Mouse (Mus musculus) embryo, embryonic 11.5 days (tissue): Measurements from ENCODE around the gene Prrc2c.
"Not testable (repeated sequence)": the region's sequence is repeated elsewhere in the genome, so short reads cannot be mapped to it uniquely, and the experiment has no call there.

ENCODE experiments used
- DNase-seq: peaks from one replicate; pipeline ENCODE4 v3.0.0-alpha.2; 2012; ENCODE audit warnings: low read depth, low spot score

Prrc2c gene

DNA sequence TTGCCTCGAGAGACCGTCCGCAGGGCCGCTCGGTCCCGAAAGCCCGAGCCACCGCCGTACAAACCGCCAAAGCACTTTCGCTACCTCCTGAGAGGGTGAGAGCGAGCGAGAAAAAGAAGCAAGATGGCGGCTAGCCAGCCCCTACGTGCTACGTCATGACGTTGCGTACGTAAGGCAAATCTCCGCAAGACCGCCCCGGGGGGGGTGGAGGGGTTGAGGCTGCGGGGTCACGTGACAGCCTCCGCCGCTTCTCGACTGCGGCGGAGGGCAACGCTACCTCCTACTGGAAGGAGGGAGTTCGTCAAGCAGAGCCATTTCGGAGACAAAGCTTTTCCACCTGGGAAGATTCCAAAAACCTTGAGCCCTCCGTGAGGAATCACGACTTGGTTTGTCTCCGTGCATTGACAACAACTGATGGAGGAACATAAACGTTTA is at the start of gene Prrc2c:
Gene Prrc2c, minus strand, starts transcription at position 156 of the 435 bp plus-strand sequence.
- peak; percentile 99 for DNase-seq

DNA sequence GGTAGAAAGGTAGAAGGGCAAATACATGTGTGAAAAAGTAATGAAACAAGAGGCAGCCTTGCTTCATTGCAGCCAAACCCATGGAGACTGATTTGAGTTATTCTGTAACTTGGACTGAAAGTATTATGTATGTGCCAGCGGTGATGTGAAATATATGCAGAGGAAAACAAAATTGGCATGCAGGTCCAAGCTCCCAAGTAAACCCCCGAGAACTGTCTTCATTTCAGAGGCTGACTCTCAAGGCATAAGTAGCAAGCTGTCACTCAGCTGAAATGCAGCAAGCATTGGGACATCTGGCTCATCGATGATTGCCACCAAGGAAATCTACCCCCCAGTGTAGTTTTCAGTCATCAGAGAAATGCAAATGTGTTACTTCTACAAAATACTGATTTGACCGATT is 44.9 kb upstream of the Prrc2c start:
- no peak for DNase-seq

DNA sequence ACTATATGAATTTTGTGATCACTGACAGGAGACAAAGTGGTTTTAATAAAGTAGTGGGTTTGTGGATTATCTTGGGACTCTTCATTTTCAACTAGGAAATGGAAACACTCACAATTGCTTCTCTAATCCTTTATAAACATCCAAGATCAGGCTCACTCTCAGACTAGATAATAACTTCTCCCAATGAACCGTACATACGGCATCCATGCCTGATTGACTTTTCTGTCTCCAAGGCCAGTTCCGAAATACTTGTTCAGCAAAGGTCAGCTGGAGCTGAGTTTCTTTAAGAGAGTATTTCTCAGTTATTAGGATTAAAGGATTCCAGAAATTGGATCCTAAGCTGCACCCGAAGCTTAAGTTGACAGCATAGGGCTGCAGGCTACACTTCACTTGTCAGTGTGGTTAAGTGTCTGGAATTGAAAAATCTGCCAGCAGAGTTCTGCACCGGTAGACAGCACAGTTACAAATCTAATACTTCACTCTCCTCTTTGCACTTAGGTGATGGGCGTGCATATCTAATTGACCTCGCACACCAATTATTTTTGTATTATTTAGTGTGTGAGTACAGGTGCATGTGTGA is 43.4 kb upstream of the Prrc2c start:
- no peak for DNase-seq

DNA sequence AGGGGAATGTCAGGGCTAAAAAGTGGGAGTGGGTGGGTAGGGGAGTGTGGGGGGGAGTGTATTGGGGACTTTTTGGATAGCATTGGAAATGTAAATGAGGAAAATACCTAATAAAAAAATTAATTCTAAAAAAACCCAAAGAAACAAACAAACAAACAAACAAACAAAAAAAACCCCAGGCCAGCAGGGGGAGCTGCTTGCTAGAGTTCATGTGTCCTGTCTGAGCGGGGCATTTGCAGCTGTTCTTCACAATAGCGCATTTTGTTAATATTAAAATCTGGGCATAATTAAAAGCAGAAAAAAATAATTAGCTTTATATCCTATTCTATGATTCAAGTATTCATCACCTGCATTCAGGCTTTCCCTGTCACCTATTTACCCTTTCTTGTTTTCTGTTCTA is 40.7 kb upstream of the Prrc2c start:
- not testable (repeated sequence) for DNase-seq

DNA sequence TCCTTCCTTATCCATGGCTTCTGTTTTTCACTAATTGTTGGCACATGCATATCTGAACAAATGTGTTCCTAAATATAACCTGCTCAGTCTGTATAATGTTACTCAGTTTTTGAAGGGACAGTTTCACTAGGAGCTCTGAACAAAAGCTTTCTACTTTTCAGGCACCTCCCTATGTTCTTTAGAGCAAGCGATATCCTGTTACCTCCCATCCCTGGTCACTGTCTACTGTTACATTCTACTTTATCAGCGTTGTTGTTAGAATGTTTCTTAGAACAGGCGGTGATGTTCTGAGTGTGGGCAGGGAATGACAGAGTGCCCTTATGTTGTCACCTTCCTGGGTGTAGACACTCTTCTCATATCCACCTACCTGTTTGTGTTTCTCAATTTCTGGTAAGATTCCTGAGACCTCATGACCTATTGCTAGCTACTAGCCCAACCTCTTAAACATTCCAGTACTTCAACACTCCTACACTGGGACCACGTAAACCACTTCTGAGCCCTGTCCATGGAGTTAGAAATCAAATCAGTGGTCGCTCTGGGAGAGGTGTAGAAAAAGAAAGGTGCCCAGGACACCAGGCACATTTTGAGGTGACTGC is 37.7 kb upstream of the Prrc2c start:
- no peak for DNase-seq

DNA sequence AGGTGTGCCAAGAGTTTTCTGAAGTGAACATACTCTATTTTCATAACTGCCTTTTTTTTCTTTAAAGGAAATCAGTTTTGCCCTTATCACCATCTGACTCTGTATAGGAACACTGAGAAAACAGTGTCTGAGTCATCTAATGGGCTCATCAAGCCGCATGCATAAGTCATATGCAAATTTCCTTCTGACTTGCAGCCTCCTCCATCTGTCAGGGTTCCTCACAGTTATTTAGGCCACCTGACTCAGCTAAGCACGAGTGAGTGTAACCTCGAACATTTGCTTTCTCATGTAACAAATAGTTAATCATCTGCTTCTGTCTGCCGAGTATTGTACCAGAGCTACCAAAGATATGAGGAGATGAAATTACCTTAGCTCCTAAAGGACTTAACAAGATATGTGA is 33.3 kb upstream of the Prrc2c start:
- no peak for DNase-seq

DNA sequence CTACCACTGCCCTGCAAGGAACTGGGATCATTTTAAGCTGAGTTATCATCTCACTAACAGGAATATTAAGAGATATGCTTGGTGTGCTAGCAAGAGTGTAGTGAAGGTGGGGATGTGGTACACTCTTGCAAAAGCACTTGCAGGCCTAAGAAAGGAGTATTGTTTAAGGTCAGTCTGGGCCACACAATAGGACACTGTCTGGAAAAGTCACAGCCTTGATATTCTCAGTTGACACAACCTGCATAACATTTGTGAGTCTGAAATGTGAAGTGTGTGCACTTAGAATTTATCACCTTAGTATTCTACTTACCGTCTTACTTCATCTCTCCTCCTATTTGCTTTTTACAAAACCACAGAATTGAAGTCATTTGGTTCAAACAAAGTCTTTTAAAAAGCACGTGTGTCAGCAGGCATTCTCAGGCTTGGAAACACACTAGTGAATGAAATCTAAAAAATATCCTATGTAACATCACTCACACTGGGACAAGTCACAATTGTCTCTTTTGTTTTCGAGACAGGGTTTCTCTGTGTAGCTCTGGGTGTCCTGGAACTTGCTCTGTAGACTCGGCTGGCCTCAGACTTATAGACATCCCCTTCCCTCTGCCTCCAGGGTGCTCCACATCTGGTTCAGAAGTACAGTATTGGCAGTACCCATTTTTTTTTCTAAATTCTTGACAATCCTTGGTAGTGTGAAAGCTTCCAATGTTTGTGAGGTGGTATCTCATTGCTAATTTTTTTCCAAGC is 31.4 kb upstream of the Prrc2c start:
- DNase-seq, result no peak

DNA sequence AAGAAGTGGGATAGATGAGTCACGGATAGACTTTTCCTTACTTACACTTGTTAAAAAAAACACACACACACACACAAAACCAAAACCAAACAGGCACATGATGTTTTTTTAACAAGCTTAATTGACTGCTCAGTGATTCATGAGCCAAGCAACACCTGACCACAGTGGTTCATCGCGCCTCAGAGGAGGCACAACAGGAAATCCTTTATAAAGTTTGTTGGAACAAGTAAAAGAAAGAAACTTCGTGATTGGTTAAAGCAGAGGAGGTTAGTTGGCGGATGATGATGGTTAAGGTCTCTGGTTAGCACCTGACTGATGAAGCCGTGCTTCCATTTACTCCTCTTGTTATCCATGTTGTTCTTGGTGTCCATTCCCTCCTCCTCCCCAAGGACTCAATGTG is 11.7 kb upstream of the Prrc2c start:
- no peak for DNase-seq

DNA sequence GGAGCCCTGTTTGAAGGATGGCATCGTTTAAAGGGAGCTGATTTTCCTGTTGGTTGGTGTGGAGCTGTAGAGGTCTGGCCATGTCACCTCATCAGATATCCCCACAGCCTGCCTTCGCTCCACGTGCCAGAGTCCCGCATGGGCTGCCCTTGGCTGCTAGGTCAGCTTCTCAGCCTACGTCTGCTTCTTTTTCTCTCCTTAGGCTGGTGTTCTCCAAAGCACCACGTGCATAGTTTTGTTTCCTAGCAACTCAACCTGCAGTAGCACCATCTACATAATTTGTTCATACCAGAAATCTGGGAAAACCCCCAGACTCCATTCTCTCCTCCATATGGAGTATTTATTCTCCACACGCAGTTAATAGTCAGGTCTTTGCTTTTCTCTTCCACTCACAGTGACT is 9.3 kb upstream of the Prrc2c start:
- no peak for DNase-seq

DNA sequence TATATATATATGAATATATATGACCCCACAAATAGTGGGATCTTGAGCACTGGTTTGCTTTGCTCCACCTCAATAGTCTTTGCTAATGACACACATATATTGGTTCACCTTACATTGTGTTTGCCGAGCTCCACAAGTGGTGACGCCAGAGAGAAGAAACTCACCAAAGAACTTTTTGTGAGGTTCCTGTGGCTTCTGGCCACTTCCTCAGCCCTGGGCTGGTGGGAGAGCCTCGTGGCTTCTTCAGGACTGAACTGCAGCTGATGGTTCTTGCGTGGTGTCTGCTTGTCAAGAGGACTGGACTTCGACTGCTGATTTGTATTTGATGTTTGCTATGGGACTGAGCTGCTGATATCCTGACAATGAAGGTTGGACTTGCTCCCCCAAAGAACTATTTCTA is 8.4 kb upstream of the Prrc2c start:
- DNase-seq, result no peak

DNA sequence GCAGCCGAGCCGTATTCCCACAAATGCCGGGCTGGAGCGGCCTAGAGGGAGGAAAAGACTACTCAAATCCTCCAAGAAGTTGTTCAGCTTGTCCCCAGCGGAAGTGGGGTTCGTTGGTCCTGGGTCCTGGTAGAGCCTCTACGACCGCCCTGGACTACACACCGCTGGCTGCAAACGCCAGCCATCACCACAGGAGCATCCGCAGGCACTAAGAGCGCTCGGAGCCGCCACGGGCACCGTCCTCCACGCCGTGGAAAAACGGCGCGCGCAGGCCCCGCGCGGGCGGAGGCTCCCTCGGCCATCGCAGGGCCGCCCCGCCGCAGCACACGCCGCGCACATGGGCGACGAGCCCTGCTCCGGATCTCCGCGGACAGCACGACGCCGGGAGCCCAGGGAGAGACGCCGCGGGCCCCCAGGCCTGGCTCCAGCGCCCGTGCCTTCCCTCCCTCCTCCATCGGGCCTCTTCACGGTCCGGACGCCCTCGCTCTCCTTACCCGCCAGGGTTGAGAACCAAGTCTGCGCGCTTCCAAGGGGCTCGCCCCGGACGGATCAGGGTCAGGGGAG is 443 bp downstream of the Prrc2c start:
- DNase-seq, result peak; percentile 14

DNA sequence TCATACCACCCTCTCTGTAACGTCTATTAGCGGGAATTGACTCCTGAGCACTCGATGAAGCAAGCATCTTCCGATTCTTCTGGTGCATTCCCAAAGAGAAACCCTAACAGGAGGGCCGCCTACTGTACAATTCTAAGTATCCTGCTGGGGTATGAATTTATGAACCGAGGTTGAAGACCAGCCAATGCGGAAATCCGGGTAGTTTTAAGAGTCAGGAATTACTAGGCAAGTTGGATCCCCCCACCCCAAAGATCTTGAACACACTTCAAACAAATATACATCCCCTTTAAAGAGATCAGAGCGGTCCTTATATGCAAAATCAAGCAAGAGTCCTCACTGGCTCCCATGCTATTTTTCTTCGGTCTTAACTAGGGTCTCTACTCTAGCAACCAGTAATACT is 950 bp downstream of the Prrc2c start:
- peak; percentile 9 for DNase-seq

DNA sequence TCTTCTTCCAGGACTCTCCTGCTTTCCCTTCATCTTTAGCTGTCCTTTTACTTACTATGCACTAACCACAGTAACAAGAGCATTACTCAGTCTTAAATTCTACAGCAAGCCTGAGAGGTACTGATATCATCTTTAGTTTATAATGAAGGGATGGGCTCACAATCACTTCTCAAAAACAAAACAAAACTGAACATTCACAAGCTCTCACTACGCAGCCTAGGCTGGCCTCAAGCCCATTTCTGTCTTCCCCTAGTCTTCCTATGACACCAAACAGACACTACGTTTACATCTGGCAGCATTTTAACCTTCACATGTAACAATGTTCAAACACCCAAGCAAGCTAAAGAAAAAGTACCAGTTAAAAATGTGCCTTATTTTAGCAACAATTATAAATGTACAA is 1.9 kb downstream of the Prrc2c start:
- no peak for DNase-seq

DNA sequence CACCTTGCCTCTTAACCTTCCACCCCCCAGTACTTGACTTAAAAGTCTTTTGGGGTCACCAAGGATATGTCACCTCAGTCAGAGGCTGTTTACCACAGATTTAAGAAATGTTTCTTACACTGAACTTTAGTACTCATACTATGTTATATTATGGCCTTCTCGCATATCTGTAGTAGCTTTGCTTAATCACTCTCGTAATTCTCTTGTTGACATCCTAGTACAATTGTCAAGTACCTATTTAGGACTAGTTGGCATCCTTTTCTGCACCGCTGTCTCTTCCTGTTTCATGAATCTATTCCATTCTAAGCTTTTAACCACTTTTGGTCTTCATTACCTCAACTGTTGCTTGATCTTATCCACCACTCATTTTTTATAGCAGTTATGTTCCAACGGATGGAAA is 5.3 kb downstream of the Prrc2c start:
- DNase-seq, result no peak

DNA sequence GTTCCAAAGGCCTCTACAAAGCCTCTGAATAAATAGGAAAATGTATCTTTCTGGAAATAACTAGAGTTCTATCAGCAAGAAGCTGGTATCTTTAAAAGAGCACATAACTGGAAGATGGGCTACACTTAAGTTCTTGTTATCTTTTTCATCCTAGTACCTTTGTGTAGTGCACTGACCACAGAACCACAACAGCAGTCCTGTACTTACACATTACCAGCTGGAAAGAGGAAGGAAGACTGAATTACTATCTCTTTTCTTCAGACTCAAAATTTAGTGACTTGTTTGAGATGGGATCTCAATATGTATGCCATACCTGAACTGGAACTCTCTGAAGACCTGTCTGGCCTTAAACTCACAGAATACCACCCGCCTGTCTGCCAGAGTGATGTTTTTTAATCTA is 6.1 kb downstream of the Prrc2c start:
- no peak for DNase-seq

DNA sequence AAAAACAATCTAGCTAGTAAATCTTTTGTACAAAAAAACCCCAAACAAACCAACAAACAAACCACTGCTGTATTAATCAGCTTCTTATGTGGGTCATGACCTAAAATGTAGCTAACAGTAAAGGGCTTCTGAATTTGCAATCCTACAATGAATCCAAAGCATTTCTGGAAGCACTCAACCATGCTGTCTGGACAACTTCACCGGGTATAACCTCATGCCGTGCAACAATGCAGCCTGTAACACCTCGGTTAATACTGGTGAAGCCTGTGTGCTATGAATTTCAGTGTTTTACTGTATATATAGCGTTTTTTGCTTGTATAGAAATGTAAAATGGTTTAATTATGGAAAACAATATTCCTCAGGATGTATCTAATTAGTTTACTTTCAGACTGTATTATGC is 8.3 kb downstream of the Prrc2c start:
- DNase-seq, result no peak

DNA sequence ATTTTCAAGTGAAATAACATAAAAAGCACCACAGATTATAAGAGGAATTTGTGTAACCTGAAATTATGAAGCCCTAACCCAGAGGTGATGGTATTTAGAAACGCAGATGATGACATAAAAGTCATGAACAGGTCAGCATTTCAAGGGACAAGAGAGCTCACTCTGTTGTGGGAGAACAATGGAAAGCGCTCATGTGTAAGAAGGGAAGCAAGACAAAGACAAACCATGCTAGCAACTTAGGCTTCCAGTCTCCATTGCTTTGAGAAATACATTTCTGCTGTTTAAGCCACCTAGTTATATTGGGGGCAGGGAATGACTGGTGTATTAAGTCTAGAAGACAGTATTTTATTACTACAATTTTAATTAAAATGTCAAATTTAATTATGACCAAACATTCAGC is 10.9 kb downstream of the Prrc2c start:
- DNase-seq, result no peak

DNA sequence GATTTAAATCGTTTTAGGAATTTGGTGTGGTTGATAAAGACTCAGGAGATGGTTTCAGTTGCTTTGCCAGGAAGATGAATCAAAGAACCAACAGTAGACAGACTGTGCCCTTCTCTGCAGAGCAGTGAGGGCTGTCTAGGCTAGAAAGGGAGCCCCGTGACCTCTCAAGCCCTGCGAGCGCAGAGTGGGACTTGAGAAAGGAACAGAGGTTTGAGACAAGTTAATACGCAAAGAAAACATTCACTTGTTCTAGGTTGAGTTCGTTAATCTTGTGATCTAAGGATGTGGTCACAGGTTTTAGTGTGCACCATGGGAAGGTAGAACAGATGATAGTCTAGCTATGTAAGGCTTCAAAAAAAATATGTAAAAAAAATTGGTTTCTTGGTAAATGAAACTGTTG is 12.4 kb downstream of the Prrc2c start:
- DNase-seq, result no peak

DNA sequence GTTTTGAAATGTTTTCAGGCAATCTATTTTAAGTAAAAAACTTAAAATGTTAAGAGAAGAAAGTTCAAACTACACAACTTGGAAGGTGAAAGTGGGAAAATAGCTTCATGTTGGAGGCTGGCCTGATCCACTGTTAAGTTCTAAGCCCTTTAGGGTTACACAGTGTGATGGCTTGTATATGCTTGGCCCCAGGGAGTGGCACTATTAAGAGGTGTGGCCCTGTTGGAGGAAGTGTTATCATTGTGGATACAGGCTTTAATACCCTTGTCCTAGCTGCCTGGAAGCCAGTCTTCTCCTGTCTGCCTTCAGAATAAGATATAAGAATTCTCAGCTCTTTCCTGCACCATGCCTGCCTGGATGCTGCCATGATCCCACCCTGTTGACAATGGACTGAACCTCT is 16.7 kb downstream of the Prrc2c start:
- DNase-seq, result no peak

DNA sequence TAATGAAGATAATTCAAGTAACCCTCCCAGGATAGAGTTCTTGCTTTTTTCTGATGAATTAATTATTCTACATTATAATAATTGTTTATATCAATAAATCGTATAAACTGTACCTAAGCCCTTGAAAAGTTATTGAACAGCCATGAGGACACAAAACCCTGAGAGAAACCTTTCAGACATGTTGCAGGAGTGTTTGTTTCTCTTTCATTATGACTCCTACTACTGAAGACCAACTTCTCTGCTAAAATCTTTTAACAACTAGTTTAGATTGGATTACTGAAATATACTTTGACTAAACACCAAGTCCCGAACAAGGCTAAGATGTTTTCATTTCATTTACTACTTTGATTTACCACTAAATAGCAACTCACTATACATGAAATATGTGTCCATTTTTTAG is 19.7 kb downstream of the Prrc2c start:
- no peak for DNase-seq

DNA sequence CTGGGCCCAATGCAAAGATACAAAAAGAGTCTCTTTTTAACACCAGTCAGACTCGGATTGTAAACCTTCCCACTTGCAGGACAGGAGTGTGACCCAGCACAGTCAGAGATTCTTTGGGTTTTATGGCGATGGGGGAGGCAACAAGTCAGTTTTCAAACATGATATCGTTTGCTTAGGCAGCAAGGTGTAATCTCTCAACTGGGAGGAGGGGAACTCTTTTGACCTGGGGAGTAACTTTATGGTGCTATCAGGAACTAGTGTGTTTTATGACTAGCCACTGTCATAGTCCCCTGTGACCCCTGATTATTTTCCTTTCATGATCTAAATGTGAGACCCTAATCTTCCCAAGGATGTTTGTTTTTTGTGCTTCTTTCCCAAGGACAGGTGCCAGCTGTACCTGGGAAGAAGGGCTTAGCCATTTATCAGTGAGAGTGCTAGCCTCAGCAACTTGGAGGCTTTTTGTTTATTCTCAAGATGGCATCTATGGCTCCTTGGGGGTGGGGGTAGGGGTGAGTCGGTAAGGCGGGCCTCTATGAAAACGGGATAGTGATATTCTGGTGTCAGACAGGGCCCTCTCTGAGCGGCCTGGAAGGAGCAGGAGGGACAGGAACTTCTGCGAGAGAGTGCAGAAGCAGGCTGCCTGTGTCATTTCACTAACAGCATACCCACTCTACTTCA is 39.8 kb downstream of the Prrc2c start:
- DNase-seq, result no peak

DNA sequence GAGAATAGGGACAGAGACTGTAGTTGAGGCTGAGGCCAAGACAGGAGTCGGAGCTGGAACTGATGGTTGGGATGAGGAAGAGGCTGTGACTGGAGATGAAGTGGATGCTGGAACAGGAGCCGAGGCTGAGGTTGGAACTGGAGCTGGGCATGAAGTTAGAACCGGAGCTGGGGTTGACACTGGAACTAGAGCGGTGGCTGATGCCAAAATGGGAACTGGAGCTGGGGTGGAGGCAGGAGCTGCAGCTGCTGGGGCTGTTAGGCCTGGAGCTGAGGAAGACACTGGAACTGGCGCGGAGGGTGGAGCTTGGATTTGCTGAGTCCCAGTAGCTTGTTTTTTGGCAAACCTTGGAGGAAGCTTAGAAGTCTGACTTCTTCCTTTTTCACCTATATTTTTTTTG is 42.5 kb downstream of the Prrc2c start:
- no peak for DNase-seq
